Mouse (Mus musculus) monocyte, adult 59 days (primary cell): Measurements from ENCODE around the gene Trim43a. TPM values are rescaled to one million over a fixed set of nuclear protein-coding genes. Genes with fewer than 3 reads are reported as not detected.

Source experiments
- total RNA-seq, 2 experiments: library from RNA; stranded (reverse); gene quantifications; one replicate each; pipeline ENCODE4 v1.2.4; 2023

Gene Trim43a
- total RNA-seq, result under 1 TPM in 1 of 2 experiments, not detected in 1; 0.82 TPM

GRCm38 (mm10) chr9:88580591-88580990 is at the start of gene Trim43a:
TSS of gene Trim43a (plus strand) at chr9:88580891.

DNA sequence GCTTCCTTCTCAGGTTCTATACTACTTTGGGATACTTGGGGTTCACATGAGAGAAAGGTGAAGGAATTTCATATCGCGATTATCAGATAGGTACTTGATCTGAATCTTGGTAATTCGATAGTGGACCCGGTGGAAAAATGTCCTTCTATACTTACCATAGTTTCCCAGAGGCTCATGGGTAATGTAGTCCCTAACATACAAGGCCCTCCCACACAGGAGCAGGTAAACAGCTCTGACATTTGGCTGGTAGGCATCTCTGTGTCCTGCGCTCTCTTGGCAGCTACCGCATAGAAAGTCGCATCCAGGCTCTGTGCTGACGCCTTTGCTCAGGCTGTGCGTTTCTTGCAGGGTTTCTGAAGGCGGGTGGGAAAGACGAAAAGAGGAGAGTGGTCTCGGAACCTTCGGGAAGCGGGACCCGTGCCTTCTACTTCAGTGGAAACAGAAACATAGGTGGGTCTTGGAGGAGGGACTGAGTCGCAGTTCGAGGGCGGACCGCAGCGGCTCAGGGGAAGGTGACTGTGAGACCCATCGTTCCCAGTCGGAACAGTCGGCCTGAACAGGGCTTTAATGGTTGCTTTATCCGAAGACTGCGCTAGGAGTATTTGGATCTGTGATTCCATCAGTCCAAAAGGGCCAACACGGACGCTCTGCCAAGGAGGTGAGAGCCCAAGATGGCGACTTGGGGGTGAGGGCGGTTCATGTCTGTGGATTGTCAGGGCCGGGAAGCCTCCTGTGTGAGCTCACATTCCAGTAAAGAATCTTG is 32.7 kb upstream of the Trim43a start, which contains the start of gene Zfp949:
Zfp949 (plus strand) TSS at position 170 of the 763 bp plus-strand sequence.

Other genes with a start within 250 kb of the Trim43a start
- gene Snx14, start 141.9 kb upstream of the Trim43a start, total RNA-seq, result 10 to 100 TPM; 29.4 to 29.8 TPM
- not detected for gene Gm20537, start 124.3 kb upstream of the Trim43a start, total RNA-seq
- gene Syncrip, start 98.3 kb upstream of the Trim43a start, total RNA-seq, result 10 to 100 TPM; 67.2 to 89.2 TPM
- gene Zfp949, start 32.9 kb upstream of the Trim43a start, total RNA-seq, result 1 to 10 TPM; 6.4 to 7.8 TPM
- gene Mthfsl, start 139.4 kb downstream of the Trim43a start, total RNA-seq, result 10 to 100 TPM; 68.1 to 78.9 TPM
- gene Bcl2a1d, start 151.0 kb downstream of the Trim43a start, total RNA-seq, result 10 to 100 TPM; 80.5 to 94.9 TPM